Mouse (Mus musculus) midbrain, embryonic 11.5 days (tissue): ENCODE data around the gene Hrk. TPM values are rescaled to one million over a fixed set of nuclear protein-coding genes. Genes with fewer than 3 reads are reported as not detected.

ENCODE experiments used
- ATAC-seq: fragments of 200-750 bp; cut with Nextera tagmentation; 2 replicates; pipeline ENCODE4 v1.8.0; 2017; ENCODE audit warnings: moderate TSS enrichment, moderate library complexity; ENCODE audit not compliant: low FRiP score
- DNase-seq: peaks from one replicate; pipeline ENCODE4 v3.0.0; 2015; ENCODE audit warnings: low spot score; ENCODE audit errors: missing footprints
- H3K27ac ChIP-seq: fragments of 300-500 bp; sonication (generic); 2 replicates; pipeline ENCODE4 v1.5.1; 2014; ENCODE audit warnings: low read depth, low read length
- H3K27me3 ChIP-seq: fragments of 300-500 bp; sonication (generic); 2 replicates; pipeline ENCODE4 v1.6.1; 2014; ENCODE audit warnings: mild to moderate bottlenecking, low read length, moderate library complexity, mixed read lengths; ENCODE audit not compliant: control insufficient read depth, insufficient read depth
- H3K36me3 ChIP-seq: fragments of 300-500 bp; sonication (generic); 2 replicates; pipeline ENCODE4 v1.6.1; 2014; ENCODE audit warnings: mild to moderate bottlenecking, low read length, moderate library complexity, mixed read lengths; ENCODE audit not compliant: control insufficient read depth, insufficient read depth
- H3K4me1 ChIP-seq: fragments of 300-500 bp; sonication (generic); 2 replicates; pipeline ENCODE4 v1.6.1; 2014; ENCODE audit warnings: low read length; ENCODE audit not compliant: control insufficient read depth, insufficient read depth
- H3K4me2 ChIP-seq: fragments of 300-500 bp; sonication (generic); 2 replicates; pipeline ENCODE4 v1.6.1; 2014; ENCODE audit warnings: mild to moderate bottlenecking, moderate library complexity
- H3K4me3 ChIP-seq: fragments of 300-500 bp; sonication (generic); 2 replicates; pipeline ENCODE4 v1.5.1; 2014; ENCODE audit warnings: low read depth, low read length
- H3K9ac ChIP-seq: fragments of 300-500 bp; sonication (generic); 2 replicates; pipeline ENCODE4 v1.6.1; 2014; ENCODE audit warnings: low read length
- H3K9me3 ChIP-seq: fragments of 300-500 bp; sonication (generic); 2 replicates; pipeline ENCODE4 v1.6.1; 2016; ENCODE audit warnings: low read length; ENCODE audit not compliant: control insufficient read depth
- WGBS: fragments of 180-500 bp; shearing (Covaris S2); extraction: QIAGEN DNeasy Blood & Tissue Kit; methylation state at CpG from one replicate; pipeline ENCODE4 v1.1.7; 2014; 5-methylcytosine and 5-hydroxymethylcytosine counted together
- polyA plus RNA-seq: library from polyadenylated mRNA; unstranded; fragments of >200 nt; fragmentation: Nextera tagmentation; extraction: Ambion mirVana; gene quantifications from 2 replicates; pipeline ENCODE4 v1.2.1, GENCODE M21; 2014

Gene Hrk
- 0.08 and 0.18 TPM in 2 replicates for polyA plus RNA-seq

DNA sequence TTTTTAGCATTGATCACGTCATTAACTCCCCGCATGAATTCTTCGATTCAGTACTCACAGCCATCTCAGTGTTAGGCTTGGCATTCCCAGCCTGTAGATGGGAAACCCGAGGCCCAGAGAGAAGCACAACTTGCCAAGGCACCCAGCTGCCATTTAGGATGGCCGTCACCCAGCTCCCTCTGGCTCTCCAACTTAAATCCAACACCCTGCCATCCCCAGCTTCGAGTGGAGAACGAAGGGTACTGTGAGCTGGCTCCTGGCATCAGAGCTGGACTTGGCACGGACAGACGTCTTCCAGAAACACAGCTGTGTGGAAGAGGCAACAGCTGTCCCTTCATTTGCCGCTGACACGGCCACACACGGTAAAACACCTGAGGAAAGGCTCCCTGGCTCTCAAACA lies at the start of gene Hrk:
Gene Hrk (plus strand): TSS at position 68 of the 400 bp plus-strand sequence.
- Histone ChIP-seq H3K9ac (no peak within 1 kb of the TSS), H3K27ac (no peak within 1 kb of the TSS), H3K36me3 (no peaks in the 10 kb centered on the region), H3K4me3 (no peak within 1 kb of the TSS), H3K4me2 (no peak within 1 kb of the TSS), H3K9me3 (no peaks in the 10 kb centered on the region), H3K27me3 (peaks cover 22% of the 10 kb centered on the region), H3K4me1 (no peaks in the 10 kb centered on the region)
- ATAC-seq (no peak), DNase-seq (no peak)
- 75% methylated on average over 12 of the region's 12 CpGs for WGBS

DNA sequence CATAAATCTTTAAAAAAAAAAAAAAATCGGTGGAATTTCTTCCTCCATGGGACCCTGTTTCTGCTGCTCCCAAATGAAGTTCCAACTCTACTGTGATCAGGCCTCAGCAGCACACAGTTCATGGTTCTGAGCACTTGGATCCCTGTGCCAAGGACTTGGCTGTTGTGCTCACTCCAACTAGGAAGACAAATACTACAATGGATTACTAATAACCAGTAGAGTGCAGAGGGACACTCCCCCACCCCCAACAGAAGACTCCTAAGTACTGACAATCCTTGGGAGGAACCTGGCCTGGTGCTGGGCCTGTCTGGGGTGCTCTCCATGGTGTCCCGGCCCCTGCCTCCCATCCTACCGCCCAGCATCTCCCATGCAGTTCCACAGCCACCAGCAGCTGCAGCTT lies 46.1 kb upstream of the Hrk start:
- H3K4me3 ChIP-seq, result no peak overlapping the region
- H3K36me3 ChIP-seq, result no peaks in the 10 kb centered on the region
- 87% methylated on average over 3 of the region's 3 CpGs for WGBS
- H3K9me3 ChIP-seq, result no peaks in the 10 kb centered on the region
- ATAC-seq (no peak), DNase-seq (no peak)
- peaks cover 2% of the 10 kb centered on the region; the same call in 1 of the 2 replicates for H3K4me1 ChIP-seq
- H3K27ac ChIP-seq, result no peak overlapping the region; the same call in 1 of the 2 replicates
- no peak overlapping the region for H3K9ac ChIP-seq
- no peaks in the 10 kb centered on the region for H3K27me3 ChIP-seq
- no peak overlapping the region for H3K4me2 ChIP-seq

DNA sequence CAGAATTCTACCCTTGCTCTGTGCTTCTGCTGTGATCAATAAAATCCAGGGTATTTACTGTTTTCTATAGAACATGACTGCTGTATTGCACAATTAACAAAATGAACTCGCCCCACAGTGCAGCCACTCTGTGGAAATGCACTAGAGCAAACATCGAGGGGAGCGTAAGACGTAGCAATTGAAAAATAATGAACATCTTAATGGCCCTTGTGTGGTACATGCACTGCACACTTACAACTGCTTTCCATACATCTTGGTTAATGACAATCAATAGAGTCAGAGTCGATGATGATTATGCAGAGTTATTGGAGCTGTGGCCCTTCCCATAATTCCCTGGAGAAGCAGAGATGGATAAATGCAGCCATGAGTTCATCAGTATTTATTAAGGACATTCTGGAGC lies 45.5 kb upstream of the Hrk start:
- ATAC-seq (no peak), DNase-seq (no peak)
- H3K27ac ChIP-seq, result no peak overlapping the region
- no peaks in the 10 kb centered on the region for H3K9me3 ChIP-seq
- H3K4me1 ChIP-seq, result peaks cover 4% of the 10 kb centered on the region; the same call in 1 of the 2 replicates
- H3K27me3 ChIP-seq, result no peaks in the 10 kb centered on the region
- no peak overlapping the region for H3K9ac ChIP-seq
- no peak overlapping the region for H3K4me2 ChIP-seq
- no peak overlapping the region for H3K4me3 ChIP-seq
- 94% methylated on average over 5 of the region's 5 CpGs for WGBS
- H3K36me3 ChIP-seq, result no peaks in the 10 kb centered on the region

DNA sequence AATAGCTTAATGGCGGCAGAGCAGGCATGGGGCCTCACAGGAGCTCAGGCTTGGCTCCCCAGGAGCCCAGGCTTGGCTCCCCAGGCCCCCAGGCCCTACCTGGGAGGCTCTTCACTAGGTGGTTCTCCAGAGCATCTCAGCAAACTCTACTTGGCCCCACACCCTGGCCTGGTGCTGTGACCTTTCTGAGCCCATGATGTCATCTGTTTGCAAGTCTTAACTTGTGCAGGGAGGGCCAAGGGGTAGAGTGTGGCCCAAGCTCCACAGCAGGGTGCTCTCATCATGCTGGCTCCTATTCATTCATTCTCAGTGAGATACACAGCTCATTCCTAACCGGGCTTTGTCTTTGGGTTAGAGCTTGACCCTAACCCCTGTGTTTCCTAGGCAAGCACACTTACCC lies 43.8 kb upstream of the Hrk start:
- DNase-seq (no peak), ATAC-seq (no peak)
- H3K27me3 ChIP-seq, result no peaks in the 10 kb centered on the region
- H3K9me3 ChIP-seq, result no peaks in the 10 kb centered on the region
- H3K4me1 ChIP-seq, result peaks cover 4% of the 10 kb centered on the region; the same call in 1 of the 2 replicates
- H3K36me3 ChIP-seq, result no peaks in the 10 kb centered on the region
- WGBS, result 9% methylated on average over 2 of the region's 2 CpGs
- no peak overlapping the region for H3K9ac ChIP-seq
- no peak overlapping the region for H3K4me3 ChIP-seq
- no peak overlapping the region for H3K4me2 ChIP-seq
- no peak overlapping the region for H3K27ac ChIP-seq

DNA sequence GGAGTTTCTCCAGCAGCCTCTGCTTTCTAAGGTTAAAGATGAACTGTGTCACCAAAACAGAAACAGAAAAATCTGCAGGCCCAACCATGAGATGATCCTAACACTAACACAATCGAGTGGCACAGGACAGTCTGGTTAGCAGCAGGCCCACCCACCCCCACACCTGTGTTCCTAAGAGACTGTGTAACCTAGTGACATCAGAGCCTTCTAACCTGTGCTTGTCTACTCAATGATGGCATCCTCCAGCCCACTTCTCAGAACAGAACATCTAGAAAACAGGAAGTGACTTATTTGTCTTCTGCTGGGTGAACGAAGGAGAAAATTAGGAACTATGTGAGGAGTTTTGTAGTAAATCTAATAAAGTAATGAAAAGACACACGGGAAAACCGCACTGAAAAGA lies 42.5 kb upstream of the Hrk start:
- DNase-seq (no peak), ATAC-seq (no peak)
- H3K4me3 ChIP-seq, result no peak overlapping the region
- H3K9me3 ChIP-seq, result no peaks in the 10 kb centered on the region
- no peak overlapping the region for H3K27ac ChIP-seq
- H3K27me3 ChIP-seq, result no peaks in the 10 kb centered on the region
- no peaks in the 10 kb centered on the region for H3K36me3 ChIP-seq
- peaks cover 4% of the 10 kb centered on the region; the same call in 1 of the 2 replicates for H3K4me1 ChIP-seq
- no peak overlapping the region for H3K9ac ChIP-seq
- 88% methylated on average over 4 of the region's 4 CpGs for WGBS
- no peak overlapping the region for H3K4me2 ChIP-seq

DNA sequence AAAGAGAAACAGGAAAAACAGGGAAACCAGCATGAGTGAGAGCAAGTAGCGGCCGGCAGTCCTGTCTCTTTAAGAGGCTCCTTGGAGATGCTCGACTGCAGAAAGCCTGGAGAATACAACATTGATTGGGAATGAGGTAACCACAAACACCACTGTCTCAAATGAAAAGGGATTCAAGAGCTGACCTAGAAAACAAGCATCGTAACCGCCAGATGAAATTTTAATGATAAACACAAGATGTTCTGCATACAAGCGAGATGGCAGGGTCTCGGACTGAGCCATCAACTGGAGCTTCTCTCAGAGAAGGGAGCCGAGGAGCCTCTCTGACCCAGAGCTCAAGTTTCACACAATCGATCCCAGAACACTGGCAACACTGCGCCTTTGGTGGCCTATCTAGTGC lies 41.4 kb upstream of the Hrk start:
- Histone ChIP-seq H3K4me2 (no peak overlapping the region), H3K9me3 (no peaks in the 10 kb centered on the region), H3K36me3 (peaks cover 2% of the 10 kb centered on the region; the same call in 1 of the 2 replicates), H3K4me1 (peaks cover 4% of the 10 kb centered on the region; the same call in 1 of the 2 replicates), H3K9ac (no peak overlapping the region), H3K4me3 (no peak overlapping the region), H3K27me3 (no peaks in the 10 kb centered on the region), H3K27ac (peak overlapping the region; percentile 14; the same call in 1 of the 2 replicates)
- 54% methylated on average over 10 of the region's 10 CpGs for WGBS
- DNase-seq (no peak), ATAC-seq (no peak)

DNA sequence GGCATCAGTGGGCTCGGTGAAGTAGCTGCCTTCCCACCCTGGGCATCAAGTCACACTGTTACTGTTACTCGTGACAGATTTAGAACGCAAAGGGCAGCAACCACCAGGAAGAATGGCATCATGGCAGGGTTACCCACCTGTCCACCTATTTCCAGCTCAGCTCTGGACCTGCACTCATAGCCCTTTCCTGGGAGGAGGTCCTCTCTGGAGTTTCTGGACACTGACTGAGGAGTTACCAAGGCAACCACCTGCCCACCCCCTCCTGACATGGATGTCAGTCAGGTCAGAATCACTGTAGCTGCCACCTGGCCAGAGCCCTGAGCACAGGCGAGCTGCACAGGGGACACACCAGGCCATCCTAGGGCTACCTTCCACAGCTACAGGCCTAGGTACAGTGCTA lies 37.8 kb upstream of the Hrk start:
- H3K36me3 ChIP-seq, result peaks cover 7% of the 10 kb centered on the region
- H3K9me3 ChIP-seq, result no peaks in the 10 kb centered on the region
- no peak overlapping the region for H3K4me3 ChIP-seq
- H3K27ac ChIP-seq, result no peak overlapping the region
- no peak for DNase-seq
- H3K4me1 ChIP-seq, result 0 out of 2 replicates have a peak, but pooled peaks cover 2% of the 10 kb centered on the region
- no peak for ATAC-seq
- H3K9ac ChIP-seq, result no peak overlapping the region
- WGBS, result 90% methylated on average over 4 of the region's 4 CpGs
- H3K27me3 ChIP-seq, result no peaks in the 10 kb centered on the region
- H3K4me2 ChIP-seq, result no peak overlapping the region

DNA sequence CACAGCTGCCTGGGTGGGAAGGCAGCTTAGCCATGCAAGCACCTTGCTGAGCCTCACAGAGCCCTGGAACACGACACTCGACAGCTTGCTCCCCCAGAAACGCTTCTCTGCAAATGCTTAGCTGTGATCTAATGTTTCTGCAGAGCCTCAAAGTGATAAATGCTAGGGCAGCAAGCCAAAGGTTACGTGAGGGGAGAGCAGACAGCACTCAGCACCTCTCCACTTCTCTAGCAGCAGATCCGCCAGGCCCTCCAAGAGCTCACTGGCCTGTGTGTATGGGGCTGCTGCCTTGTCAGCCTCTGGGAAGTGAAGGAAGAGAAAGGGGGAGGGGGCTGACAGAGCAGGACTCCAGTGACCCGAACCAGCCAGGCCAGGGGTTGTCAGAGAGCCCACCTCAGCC lies 36.2 kb upstream of the Hrk start:
- no peak for ATAC-seq
- no peak overlapping the region for H3K9ac ChIP-seq
- no peak overlapping the region for H3K4me3 ChIP-seq
- no peak for DNase-seq
- WGBS, result 86% methylated on average over 6 of the region's 6 CpGs
- H3K36me3 ChIP-seq, result peaks cover 7% of the 10 kb centered on the region
- H3K4me2 ChIP-seq, result no peak overlapping the region
- 0 out of 2 replicates have a peak, but pooled peaks cover 2% of the 10 kb centered on the region for H3K4me1 ChIP-seq
- no peak overlapping the region for H3K27ac ChIP-seq
- H3K27me3 ChIP-seq, result no peaks in the 10 kb centered on the region
- no peaks in the 10 kb centered on the region for H3K9me3 ChIP-seq

DNA sequence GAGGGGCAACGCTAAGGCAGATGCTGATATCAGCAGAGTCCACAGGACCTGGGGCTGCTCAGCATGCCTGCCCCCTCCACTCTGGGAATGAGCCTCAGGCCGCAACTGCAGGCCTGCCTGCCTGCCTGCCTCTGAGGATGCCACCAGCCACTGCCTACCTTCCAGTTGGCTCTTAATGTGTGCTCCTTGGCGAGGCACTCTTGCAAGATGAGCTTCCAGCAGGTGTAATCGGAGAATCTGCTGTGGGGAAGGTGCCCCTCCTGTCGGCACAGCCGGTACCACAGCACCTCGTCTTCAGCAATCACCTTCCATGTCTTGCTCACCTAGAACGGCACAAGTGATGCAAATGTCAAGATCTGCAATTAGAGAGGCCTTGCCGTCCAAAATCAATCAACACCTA lies 35.8 kb upstream of the Hrk start:
- H3K4me2 ChIP-seq, result no peak overlapping the region

More for the DNA sequence above, 35.8 kb upstream of the Hrk start:
- Histone ChIP-seq H3K4me3 (no peak overlapping the region), H3K36me3 (peaks cover 7% of the 10 kb centered on the region), H3K9ac (no peak overlapping the region), H3K9me3 (no peaks in the 10 kb centered on the region), H3K27ac (no peak overlapping the region), H3K4me1 (0 out of 2 replicates have a peak, but pooled peaks cover under 1% of the 10 kb centered on the region), H3K27me3 (no peaks in the 10 kb centered on the region)
- 90% methylated on average over 9 of the region's 9 CpGs for WGBS
- ATAC-seq (no peak), DNase-seq (no peak)
